Mouse (Mus musculus) liver, adult (tissue): Measurements from ENCODE around the gene Nradd.

Experiments used
- GATA4 ChIP-seq: IDR thresholded peaks from 2 replicates; pipeline ENCODE4 v1.6.1; 2014; ENCODE audit warnings: mild to moderate bottlenecking, low read length; ENCODE audit not compliant: insufficient replicate concordance

Nradd gene

GRCm38 (mm10) chr9:110656249-110657221 is 32.3 kb upstream of the Nradd start, which contains the start of gene Ccdc12:
Gene Ccdc12 (plus strand): TSS chr9:110656503.
- peak; percentile 35; the same call in 1 of the 2 replicates for TF ChIP-seq GATA4

- no peak for TF ChIP-seq GATA4
Measured at GRCm38 (mm10) chr9:110655651-110656007, 31.4 kb upstream of the Nradd start.

GRCm38 (mm10) chr9:110654726-110655650 is 30.7 kb upstream of the Nradd start:
- no peak for TF ChIP-seq GATA4

DNA sequence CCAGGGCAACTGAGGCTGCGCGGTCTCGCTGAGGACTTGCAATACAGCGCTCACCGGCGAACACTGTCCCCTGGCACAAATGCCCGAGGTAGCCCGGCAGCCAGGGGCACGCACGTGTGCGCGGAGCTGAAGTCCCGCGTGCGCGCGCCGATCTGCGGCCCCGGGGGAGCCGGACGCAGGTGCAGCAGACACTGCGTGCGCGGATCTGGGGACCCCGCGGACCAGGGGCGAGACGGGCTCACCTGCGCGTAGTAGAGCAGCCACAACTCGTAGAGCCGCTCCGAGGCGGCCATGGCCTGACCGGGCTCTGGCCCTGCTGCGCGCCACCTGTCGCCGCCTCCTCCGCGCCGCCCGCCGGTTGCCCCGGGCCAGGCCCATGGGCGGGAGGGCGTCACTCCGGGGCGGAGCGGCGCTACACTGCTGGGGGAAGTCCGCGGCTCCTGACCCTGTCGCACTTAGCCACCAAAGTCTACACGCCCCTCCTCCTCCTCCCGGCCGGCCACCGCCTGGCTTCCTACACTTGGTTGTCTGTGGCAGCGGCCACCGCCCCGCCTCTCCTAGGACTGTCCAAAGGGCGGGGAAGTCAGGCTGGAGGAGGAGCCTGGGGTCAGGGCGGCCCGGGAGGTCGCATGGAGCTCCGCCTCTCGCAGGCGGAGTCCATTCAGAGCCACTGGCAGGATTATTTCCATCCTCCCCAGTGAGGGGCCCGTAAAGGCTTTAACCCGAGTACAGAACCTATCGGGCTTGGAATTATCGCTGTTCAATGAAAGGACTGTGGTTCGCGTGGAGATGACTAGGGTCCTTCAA is 29.6 kb upstream of the Nradd start, which contains the start of gene Nbeal2:
Nbeal2 (minus strand) TSS at position 507 of the 807 bp plus-strand sequence.
- TF ChIP-seq GATA4 = peak; percentile 16; the same call in 1 of the 2 replicates

GRCm38 (mm10) chr9:110652963-110653654 is 28.9 kb upstream of the Nradd start:
- TF ChIP-seq GATA4 = no peak

DNA sequence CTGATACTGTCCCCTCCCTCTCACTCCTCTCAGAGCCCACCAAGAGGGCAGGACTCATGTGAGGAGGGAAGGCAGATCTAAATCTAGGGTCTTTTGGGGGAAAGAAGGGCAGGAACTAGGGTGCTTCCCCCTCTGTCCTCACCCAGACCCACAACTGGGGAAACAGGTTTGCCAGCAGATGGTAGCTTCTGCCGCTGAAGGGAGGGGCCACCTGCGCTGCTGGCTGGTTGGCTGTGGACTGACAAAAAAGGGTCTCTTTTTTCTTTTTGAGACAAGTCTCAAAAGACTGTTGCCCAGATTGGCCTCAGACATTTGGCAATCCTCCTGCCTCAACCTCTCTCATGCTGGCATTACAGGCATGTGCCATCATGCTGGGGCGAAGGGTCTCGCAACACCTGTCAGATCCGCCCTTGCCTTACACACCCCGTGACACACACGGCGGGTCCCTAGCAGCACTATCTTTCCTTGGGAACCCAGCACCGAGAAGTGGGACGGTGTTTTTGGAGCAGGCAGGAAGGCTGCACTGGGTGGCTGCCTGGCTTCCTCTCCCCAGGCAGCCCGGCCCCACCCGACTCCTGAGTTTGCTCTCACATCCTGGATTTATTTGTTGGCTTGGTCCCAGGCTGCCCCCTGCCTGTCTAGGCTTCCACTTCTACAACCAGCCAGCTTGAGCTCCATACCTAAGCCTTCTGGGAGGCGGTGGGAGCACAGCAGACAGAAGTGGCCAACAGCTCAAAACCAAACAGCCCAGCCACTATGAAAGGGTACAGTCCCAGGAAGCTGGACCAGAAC is 27.9 kb upstream of the Nradd start:
- no peak for TF ChIP-seq GATA4

DNA sequence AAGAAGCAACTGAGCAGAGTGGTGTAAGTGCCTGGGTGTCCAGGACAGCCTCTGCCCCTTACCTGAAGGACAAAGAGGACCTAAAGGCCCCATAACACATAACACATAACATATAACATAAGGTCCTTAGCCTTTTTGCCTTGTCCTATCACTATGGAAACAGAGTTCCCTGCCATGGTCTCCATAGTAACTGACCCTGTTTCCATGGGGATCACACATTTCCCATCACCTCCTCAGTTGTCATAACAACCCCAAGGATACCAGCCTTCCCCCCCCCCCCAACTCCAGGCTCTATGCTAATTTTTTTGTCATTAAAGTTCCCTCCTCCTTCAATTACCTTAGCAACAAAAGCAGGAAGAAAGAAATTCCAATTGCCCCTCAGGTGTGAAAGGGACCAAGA is 25.5 kb upstream of the Nradd start:
- TF ChIP-seq GATA4 = no peak

GRCm38 (mm10) chr9:110645219-110645618 is 21.0 kb upstream of the Nradd start:
- TF ChIP-seq GATA4 = no peak

DNA sequence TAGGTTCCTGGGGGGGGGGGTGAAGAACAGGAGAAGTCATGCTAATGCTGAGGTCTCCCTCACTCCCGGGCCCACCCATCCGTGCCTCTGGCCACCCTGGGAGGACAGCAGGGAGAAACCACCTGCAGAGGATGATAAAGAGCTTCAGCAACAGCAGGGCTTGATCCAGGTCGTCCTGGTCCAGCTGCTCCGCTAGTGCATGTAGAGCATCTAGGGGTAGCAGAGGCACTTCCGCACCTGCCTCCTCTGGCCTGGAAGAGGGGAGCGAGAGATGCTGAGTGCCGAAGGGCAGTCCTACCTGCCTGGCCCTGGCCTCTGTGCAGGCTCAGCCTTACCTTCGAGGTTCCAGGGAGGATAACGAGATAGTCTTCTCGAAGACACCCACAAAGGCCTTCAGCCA is 20.0 kb upstream of the Nradd start:
- no peak for TF ChIP-seq GATA4

GRCm38 (mm10) chr9:110643787-110644186 is 19.5 kb upstream of the Nradd start:
- TF ChIP-seq GATA4 = no peak

GRCm38 (mm10) chr9:110642812-110643524 is 18.7 kb upstream of the Nradd start:
- TF ChIP-seq GATA4 = no peak

DNA sequence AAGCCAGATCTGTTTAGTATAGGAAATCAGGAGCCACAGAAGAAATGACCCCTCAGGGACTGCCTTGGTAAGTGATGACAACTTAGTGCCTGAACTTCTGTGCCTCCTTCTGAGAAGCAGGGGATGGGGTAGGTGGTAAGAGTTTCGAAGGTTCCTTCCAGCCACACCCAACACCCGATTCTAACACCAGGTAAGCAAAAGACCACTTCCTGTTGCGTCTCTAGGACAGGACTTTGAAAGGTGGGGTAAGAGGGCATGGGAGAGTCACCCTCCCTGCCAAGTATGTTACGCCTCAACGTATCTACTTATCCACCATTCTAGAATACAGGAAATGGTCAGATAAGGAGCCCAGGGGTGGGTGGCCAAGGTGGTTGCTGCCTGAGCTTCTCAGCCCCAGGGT is 16.8 kb upstream of the Nradd start:
- no peak for TF ChIP-seq GATA4

- TF ChIP-seq GATA4 = no peak
Measured at GRCm38 (mm10) chr9:110638611-110639021, 14.4 kb upstream of the Nradd start.
